Mouse (Mus musculus): Measurements from ENCODE around the gene Dusp1. TPM values are rescaled to one million over a fixed set of nuclear protein-coding genes. Genes with fewer than 3 reads are reported as not detected.
A peak's percentile ranks its signal among the peaks of the same experiment; 100 is the strongest.

Gene Dusp1
- 11.6 TPM for polyA plus RNA-seq (2012; fragmentation: generic; extraction: Trizol)

DNA sequence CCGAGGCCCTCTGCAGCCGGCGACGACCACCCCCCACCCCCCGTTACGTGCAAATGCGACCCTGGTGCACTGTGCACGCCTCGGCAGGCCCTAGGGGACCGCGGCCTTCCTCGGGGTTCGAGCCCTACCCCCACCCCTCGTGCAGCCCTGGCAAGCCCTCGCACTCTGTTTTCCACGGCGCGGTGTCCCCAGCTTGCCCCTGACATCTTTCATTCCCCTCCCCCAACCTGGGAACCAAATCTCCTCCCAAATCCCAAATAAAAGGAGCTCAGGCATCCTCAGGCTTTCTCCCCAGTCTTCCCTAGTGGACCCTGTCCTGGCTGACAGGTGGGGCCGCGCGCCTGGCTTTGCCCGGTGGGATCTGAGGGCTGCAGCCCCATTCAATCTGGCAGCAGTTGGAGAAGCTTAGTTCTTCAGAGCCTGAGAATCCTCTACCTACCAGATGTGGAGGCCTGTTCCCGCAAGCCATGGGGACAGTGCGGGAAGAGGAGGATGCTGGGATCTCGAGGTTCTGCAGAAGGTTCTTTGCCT, at the start of gene Dusp1:
Dusp1 (minus strand) TSS at position 478 of the 531 bp plus-strand sequence.
- peaks cover 38% of the 10 kb centered on the region for H3K79me2 ChIP-seq (ENCODE audit: control insufficient read depth, insufficient read depth)
- TF ChIP-seq TCF3 (IDR thresholded peaks at IDR 0.05; ENCODE audit: insufficient read length, low read depth), result no peak
- TF ChIP-seq USF1 (IDR thresholded peaks at IDR 0.05; ENCODE audit: low read depth), result no peak
- TF ChIP-seq POLR2AphosphoS2 (IDR thresholded peaks at IDR 0.05; ENCODE audit: insufficient read length, low read depth), result no peak
- H3K4me2 ChIP-seq (ENCODE audit: low read depth), result peak within 1 kb of the TSS; percentile 87
- H3K4me3 ChIP-seq, result peak within 1 kb of the TSS; percentile 59
- peak within 1 kb of the TSS; percentile 70 for H3ac ChIP-seq (ENCODE audit: control insufficient read depth, insufficient read length)
- no peaks in the 10 kb centered on the region for H3K27me3 ChIP-seq (ENCODE audit: control insufficient read depth, insufficient read depth, insufficient read length)
- peaks cover 7% of the 10 kb centered on the region for H3K36me3 ChIP-seq (ENCODE audit: control insufficient read depth, insufficient read depth)

DNA sequence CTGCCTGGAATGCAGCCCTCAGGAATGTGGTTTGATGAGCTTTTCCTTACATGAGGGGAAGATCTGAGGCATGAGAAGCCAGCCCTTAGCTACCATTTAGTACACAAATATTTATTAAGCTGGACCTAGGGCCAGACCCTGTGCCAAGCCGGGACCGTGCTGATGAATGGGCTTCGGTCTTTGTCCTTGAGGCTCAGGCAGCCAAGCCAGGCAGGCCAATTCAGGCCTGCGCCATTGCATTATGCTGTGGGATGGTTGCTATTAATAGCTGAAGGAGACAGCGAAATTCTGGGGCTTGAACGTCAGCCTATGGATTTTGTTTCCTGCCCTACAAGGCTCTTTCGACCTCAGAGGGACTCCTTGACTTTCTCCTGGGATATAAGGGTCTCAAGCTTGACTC, 49.4 kb upstream of the Dusp1 start:
- peaks cover 6% of the 10 kb centered on the region for H3K79me2 ChIP-seq (ENCODE audit: control insufficient read depth, insufficient read depth)
- TF ChIP-seq CEBPB (IDR thresholded peaks at IDR 0.05; ENCODE audit: insufficient read depth, poor library complexity, severe bottlenecking), result no peak
- no peak for TF ChIP-seq TCF12 (IDR thresholded peaks at IDR 0.05; ENCODE audit: insufficient read depth, poor library complexity, severe bottlenecking)
- TF ChIP-seq MYOG (IDR thresholded peaks at IDR 0.05; ENCODE audit: control insufficient read depth in 1 of 3, insufficient read depth in 1 of 3, insufficient read length in 2 of 3, low read depth in 2 of 3), result no peak
- no peak for TF ChIP-seq MAX (IDR thresholded peaks at IDR 0.05; ENCODE audit: low read depth)
- no peak for TF ChIP-seq TCF3 (IDR thresholded peaks at IDR 0.05; ENCODE audit: insufficient read length, low read depth)
- no peak for TF ChIP-seq SRF (IDR thresholded peaks at IDR 0.05; ENCODE audit: control insufficient read depth, insufficient read length, low read depth)
- no peak for TF ChIP-seq POLR2A (IDR thresholded peaks at IDR 0.05; ENCODE audit: insufficient read length, low read depth)
- no peak for TF ChIP-seq POLR2AphosphoS2 (IDR thresholded peaks at IDR 0.05; ENCODE audit: insufficient read length, low read depth)
- no peak for TF ChIP-seq USF1 (IDR thresholded peaks at IDR 0.05; ENCODE audit: low read depth)
- TF ChIP-seq E2F4 (IDR thresholded peaks at IDR 0.05; ENCODE audit: insufficient read depth), result no peak
- no peak for TF ChIP-seq REST (IDR thresholded peaks at IDR 0.05; ENCODE audit: insufficient read depth, insufficient read length)
- TF ChIP-seq MYOD1 (IDR thresholded peaks at IDR 0.05; ENCODE audit: control insufficient read depth in 1 of 3, insufficient read length in 2 of 3, low read depth in 2 of 3), result no peak
- H3K4me3 ChIP-seq, result no peak overlapping the region
- H3ac ChIP-seq (ENCODE audit: control insufficient read depth, insufficient read length), result no peak overlapping the region
- no peaks in the 10 kb centered on the region for H3K27me3 ChIP-seq (ENCODE audit: control insufficient read depth, insufficient read depth, insufficient read length)
- no peak overlapping the region for H3K4me2 ChIP-seq (ENCODE audit: low read depth)
- H3K36me3 ChIP-seq (ENCODE audit: control insufficient read depth, insufficient read depth), result peaks cover 2% of the 10 kb centered on the region

DNA sequence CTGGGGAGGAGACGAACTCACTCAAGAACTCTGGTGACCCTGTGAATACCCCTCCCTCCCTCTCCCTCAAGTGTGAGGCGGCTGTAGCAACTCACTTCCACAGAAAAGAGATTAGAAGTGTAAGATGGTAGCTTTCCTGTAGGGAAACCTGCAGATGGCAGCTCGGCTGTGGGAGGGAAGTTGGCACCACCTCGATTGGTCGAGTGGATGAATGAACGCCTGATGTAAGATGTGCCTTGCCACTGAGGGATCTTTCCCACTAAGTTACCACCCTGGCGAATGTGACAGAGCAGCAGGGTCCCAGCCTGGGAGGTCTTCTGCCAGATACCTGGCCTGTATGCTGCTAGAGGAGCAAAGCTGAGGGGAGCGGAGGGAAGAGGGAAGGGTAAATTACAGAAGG, 47.9 kb upstream of the Dusp1 start:
- Histone ChIP-seq H3K4me2 (ENCODE audit: low read depth) (no peak overlapping the region), H3ac (ENCODE audit: control insufficient read depth, insufficient read length) (no peak overlapping the region), H3K4me3 (no peak overlapping the region), H3K27me3 (ENCODE audit: control insufficient read depth, insufficient read depth, insufficient read length) (no peaks in the 10 kb centered on the region), H3K36me3 (ENCODE audit: control insufficient read depth, insufficient read depth) (no peaks in the 10 kb centered on the region), H3K79me2 (ENCODE audit: control insufficient read depth, insufficient read depth) (peaks cover 6% of the 10 kb centered on the region)
- TF ChIP-seq POLR2A (IDR thresholded peaks at IDR 0.05; ENCODE audit: insufficient read length, low read depth) (no peak), SRF (IDR thresholded peaks at IDR 0.05; ENCODE audit: control insufficient read depth, insufficient read length, low read depth) (no peak), CEBPB (IDR thresholded peaks at IDR 0.05; ENCODE audit: insufficient read depth, poor library complexity, severe bottlenecking) (no peak), TCF3 (IDR thresholded peaks at IDR 0.05; ENCODE audit: insufficient read length, low read depth) (no peak), TCF12 (IDR thresholded peaks at IDR 0.05; ENCODE audit: insufficient read depth, poor library complexity, severe bottlenecking) (no peak), E2F4 (IDR thresholded peaks at IDR 0.05; ENCODE audit: insufficient read depth) (no peak), MAX (IDR thresholded peaks at IDR 0.05; ENCODE audit: low read depth) (no peak), MYOD1 (IDR thresholded peaks at IDR 0.05; ENCODE audit: control insufficient read depth in 1 of 3, insufficient read length in 2 of 3, low read depth in 2 of 3) (no peak), POLR2AphosphoS2 (IDR thresholded peaks at IDR 0.05; ENCODE audit: insufficient read length, low read depth) (no peak), USF1 (IDR thresholded peaks at IDR 0.05; ENCODE audit: low read depth) (no peak), REST (IDR thresholded peaks at IDR 0.05; ENCODE audit: insufficient read depth, insufficient read length) (no peak), MYOG (IDR thresholded peaks at IDR 0.05; ENCODE audit: control insufficient read depth in 1 of 3, insufficient read depth in 1 of 3, insufficient read length in 2 of 3, low read depth in 2 of 3) (no peak)

DNA sequence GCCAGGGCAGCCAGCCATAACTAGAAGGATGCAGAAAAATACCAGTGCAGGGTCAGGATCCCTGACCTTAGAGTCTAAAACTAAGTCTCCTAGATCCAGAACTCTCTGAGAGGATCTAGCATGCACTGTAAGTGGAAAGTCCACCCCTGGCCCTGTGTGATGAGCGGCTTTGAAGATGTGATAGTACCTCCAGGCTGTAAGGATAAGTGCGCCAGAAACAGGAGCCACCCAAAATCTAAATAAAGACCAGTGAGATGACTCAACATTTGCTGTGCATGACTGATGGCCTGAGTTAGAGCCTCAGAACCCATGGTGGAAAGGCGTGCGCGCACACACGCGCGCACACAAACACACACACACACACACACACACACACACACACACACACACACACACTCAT, 46.9 kb upstream of the Dusp1 start:
- Histone ChIP-seq H3K4me3 (no peak overlapping the region), H3K36me3 (ENCODE audit: control insufficient read depth, insufficient read depth) (no peaks in the 10 kb centered on the region), H3ac (ENCODE audit: control insufficient read depth, insufficient read length) (no peak overlapping the region), H3K79me2 (ENCODE audit: control insufficient read depth, insufficient read depth) (peaks cover 6% of the 10 kb centered on the region), H3K4me2 (ENCODE audit: low read depth) (no peak overlapping the region), H3K27me3 (ENCODE audit: control insufficient read depth, insufficient read depth, insufficient read length) (no peaks in the 10 kb centered on the region)
- TF ChIP-seq MYOG (IDR thresholded peaks at IDR 0.05; ENCODE audit: control insufficient read depth in 1 of 3, insufficient read depth in 1 of 3, insufficient read length in 2 of 3, low read depth in 2 of 3), result no peak

DNA sequence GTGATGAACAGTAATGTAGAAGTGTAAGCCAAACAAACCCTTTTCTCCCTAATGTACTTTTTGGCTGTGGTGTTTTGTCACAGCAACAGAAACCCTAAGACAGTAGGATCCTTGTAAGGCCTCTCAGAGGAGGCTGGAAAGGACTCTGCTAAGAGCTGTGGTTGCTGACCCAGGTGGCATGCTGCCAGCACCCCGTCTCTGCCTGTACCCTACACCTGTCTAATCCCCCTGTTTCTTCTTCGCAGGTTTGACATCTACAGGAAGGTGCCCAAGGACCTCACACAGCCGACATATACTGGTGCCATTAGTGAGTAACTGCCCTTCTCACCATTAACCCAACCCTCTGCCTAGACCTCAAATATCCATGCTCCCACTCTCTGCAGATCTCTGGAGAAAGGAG, 46.4 kb upstream of the Dusp1 start:
- H3K4me2 ChIP-seq (ENCODE audit: low read depth), result no peak overlapping the region
- no peaks in the 10 kb centered on the region for H3K36me3 ChIP-seq (ENCODE audit: control insufficient read depth, insufficient read depth)
- peaks cover 9% of the 10 kb centered on the region for H3K79me2 ChIP-seq (ENCODE audit: control insufficient read depth, insufficient read depth)
- H3K27me3 ChIP-seq (ENCODE audit: control insufficient read depth, insufficient read depth, insufficient read length), result no peaks in the 10 kb centered on the region
- no peak overlapping the region for H3K4me3 ChIP-seq
- no peak for TF ChIP-seq MYOG (IDR thresholded peaks at IDR 0.05; ENCODE audit: control insufficient read depth in 1 of 3, insufficient read depth in 1 of 3, insufficient read length in 2 of 3, low read depth in 2 of 3)
- no peak for TF ChIP-seq SRF (IDR thresholded peaks at IDR 0.05; ENCODE audit: control insufficient read depth, insufficient read length, low read depth)
- TF ChIP-seq USF1 (IDR thresholded peaks at IDR 0.05; ENCODE audit: low read depth), result no peak
- TF ChIP-seq TCF12 (IDR thresholded peaks at IDR 0.05; ENCODE audit: insufficient read depth, poor library complexity, severe bottlenecking), result no peak
- TF ChIP-seq POLR2A (IDR thresholded peaks at IDR 0.05; ENCODE audit: insufficient read length, low read depth), result no peak
- no peak for TF ChIP-seq REST (IDR thresholded peaks at IDR 0.05; ENCODE audit: insufficient read depth, insufficient read length)
- TF ChIP-seq CEBPB (IDR thresholded peaks at IDR 0.05; ENCODE audit: insufficient read depth, poor library complexity, severe bottlenecking), result no peak
- TF ChIP-seq MYOD1 (IDR thresholded peaks at IDR 0.05; ENCODE audit: control insufficient read depth in 1 of 3, insufficient read length in 2 of 3, low read depth in 2 of 3), result no peak
- TF ChIP-seq POLR2AphosphoS2 (IDR thresholded peaks at IDR 0.05; ENCODE audit: insufficient read length, low read depth), result no peak
- no peak for TF ChIP-seq TCF3 (IDR thresholded peaks at IDR 0.05; ENCODE audit: insufficient read length, low read depth)
- TF ChIP-seq MAX (IDR thresholded peaks at IDR 0.05; ENCODE audit: low read depth), result no peak
- TF ChIP-seq E2F4 (IDR thresholded peaks at IDR 0.05; ENCODE audit: insufficient read depth), result no peak
- H3ac ChIP-seq (ENCODE audit: control insufficient read depth, insufficient read length), result no peak overlapping the region

Data from myocyte (in vitro differentiated cells).